Mouse (Mus musculus) common myeloid progenitor, adult 5-6 weeks (primary cell): ENCODE data around the gene Wasf3. TPM values are rescaled to one million over a fixed set of nuclear protein-coding genes. Genes with fewer than 3 reads are reported as not detected.
"Not testable (repeated sequence)": the region's sequence is repeated elsewhere in the genome, so short reads cannot be mapped to it uniquely, and the experiment has no call there.

Experiments used
- ATAC-seq: replicated peaks from 2 replicates; pipeline ENCODE4 v1.8.0; 2016; ENCODE audit warnings: low read depth, mild to moderate bottlenecking, moderate TSS enrichment, inconsistent platforms; ENCODE audit not compliant: poor library complexity, severe bottlenecking
- total RNA-seq: library from RNA; stranded (forward); fragments of 200-1000, 187-1606 nt; gene quantifications from 2 replicates; pipeline ENCODE4 v1.2.3, GENCODE M21; 2017

Wasf3 gene
- total RNA-seq, 1 experiment from 2014 or later, result not detected

GRCm38 (mm10) chr5:146439152-146439781 is 54.5 kb downstream of the Wasf3 start:
- ATAC-seq, result no peak

GRCm38 (mm10) chr5:146440273-146440672 is 55.5 kb downstream of the Wasf3 start:
- ATAC-seq, result no peak

GRCm38 (mm10) chr5:146442767-146443166 is 58.0 kb downstream of the Wasf3 start:
- 0 out of 2 replicates have a peak, but pooled peaks have one; percentile 18 for ATAC-seq

- ATAC-seq, result no peak
Observed at GRCm38 (mm10) chr5:146446633-146447032, 61.8 kb downstream of the Wasf3 start.

- no peak for ATAC-seq
Observed at GRCm38 (mm10) chr5:146451592-146452254, 66.9 kb downstream of the Wasf3 start.

- no peak for ATAC-seq
Observed at GRCm38 (mm10) chr5:146453556-146453955, 68.8 kb downstream of the Wasf3 start.

- ATAC-seq, result 0 out of 2 replicates have a peak, but pooled peaks have one; percentile 32
Observed at GRCm38 (mm10) chr5:146461612-146462011, 76.8 kb downstream of the Wasf3 start.

- no peak for ATAC-seq
Observed at GRCm38 (mm10) chr5:146466663-146467062, 81.9 kb downstream of the Wasf3 start.

GRCm38 (mm10) chr5:146468311-146468710 is 83.5 kb downstream of the Wasf3 start:
- ATAC-seq, result no peak

GRCm38 (mm10) chr5:146470821-146471220 is 86.0 kb downstream of the Wasf3 start:
- ATAC-seq, result no peak

- no peak for ATAC-seq
Observed at GRCm38 (mm10) chr5:146471311-146471710, 86.5 kb downstream of the Wasf3 start.

GRCm38 (mm10) chr5:146471821-146472220 is 87.0 kb downstream of the Wasf3 start:
- no peak for ATAC-seq

GRCm38 (mm10) chr5:146479564-146479963 is 94.8 kb downstream of the Wasf3 start:
- not testable (repeated sequence) for ATAC-seq

GRCm38 (mm10) chr5:146481665-146482064 is 96.9 kb downstream of the Wasf3 start, which contains the start of gene Gm6408:
Gm6408 (plus strand) TSS chr5:146481965.
- not testable (repeated sequence) for ATAC-seq

GRCm38 (mm10) chr5:146488959-146489358 is 104.2 kb downstream of the Wasf3 start:
- not testable (repeated sequence) for ATAC-seq

- ATAC-seq, result not testable (repeated sequence)
Observed at GRCm38 (mm10) chr5:146491063-146491462, 106.3 kb downstream of the Wasf3 start, which contains the start of gene Gm6370. Gm6370 (plus strand) TSS chr5:146491363.

- ATAC-seq, result not testable (repeated sequence)
Observed at GRCm38 (mm10) chr5:146502099-146502498, 117.3 kb downstream of the Wasf3 start, which contains the start of gene 4930449I24Rik. 4930449I24Rik (plus strand) TSS chr5:146502399.

GRCm38 (mm10) chr5:146513823-146514222 is 129.0 kb downstream of the Wasf3 start, which contains the start of gene Gm3402:
Gm3402 (plus strand) TSS chr5:146514123.
- ATAC-seq, result not testable (repeated sequence)
